Mouse (Mus musculus) CH12.LX (cell line): ENCODE results near the gene Sh3bp5.

Source experiments
- CHD1 ChIP-seq: IDR thresholded peaks from 2 replicates; pipeline ENCODE4 v1.6.1; 2012; ENCODE audit warnings: low read depth, low read length, improper control_type of control experiment, inconsistent platforms
- CHD2 ChIP-seq: IDR thresholded peaks from 2 replicates; pipeline ENCODE4 v1.6.1; 2011; ENCODE audit warnings: low read length, improper control_type of control experiment
- CTCF ChIP-seq, 2 experiments: IDR thresholded peaks in 1 of 2; conservative IDR thresholded peaks in 1 of 2; 2 replicates each; pipeline ENCODE4 v1.5.1; 2011 to 2012; ENCODE audit warnings: low read depth in 2 of 2, low read length in 2 of 2, improper control_type of control experiment in 1 of 2, inconsistent platforms in 1 of 2, mild to moderate bottlenecking in 1 of 2, moderate library complexity in 1 of 2
- ELF1 ChIP-seq: IDR thresholded peaks from 2 replicates; pipeline ENCODE4 v1.6.1; 2014; ENCODE audit warnings: low read depth, mild to moderate bottlenecking, inconsistent platforms, low read length, improper control_type of control experiment
- MAX ChIP-seq: IDR thresholded peaks from 2 replicates; pipeline ENCODE4 v1.6.1; 2011; ENCODE audit warnings: low read length, improper control_type of control experiment
- MEF2A ChIP-seq: IDR thresholded peaks from 2 replicates; pipeline ENCODE4 v1.6.1; 2014; ENCODE audit warnings: low read depth, mild to moderate bottlenecking, inconsistent platforms, low read length, improper control_type of control experiment, borderline replicate concordance
- MXI1 ChIP-seq: IDR thresholded peaks from 2 replicates; pipeline ENCODE4 v1.6.1; 2011; ENCODE audit warnings: mild to moderate bottlenecking, low read depth, low read length, improper control_type of control experiment
- NELFE ChIP-seq: IDR thresholded peaks from 2 replicates; pipeline ENCODE4 v1.6.1; 2011; ENCODE audit warnings: low read depth, low read length, improper control_type of control experiment
- POLR2A ChIP-seq: IDR thresholded peaks from 2 replicates; pipeline ENCODE4 v1.6.1; 2011; ENCODE audit warnings: low read depth, mild to moderate bottlenecking, improper control_type of control experiment, low read length
- POLR2AphosphoS2 ChIP-seq: IDR thresholded peaks from 2 replicates; pipeline ENCODE4 v1.6.1; 2011; ENCODE audit warnings: low read depth, low read length, improper control_type of control experiment
- UBTF ChIP-seq: IDR thresholded peaks from 2 replicates; pipeline ENCODE4 v1.6.1; 2012; ENCODE audit warnings: low read depth, mild to moderate bottlenecking, inconsistent platforms, low read length, improper control_type of control experiment, moderate library complexity
- ZC3H11A ChIP-seq: IDR thresholded peaks from 2 replicates; pipeline ENCODE4 v1.6.1; 2012; ENCODE audit warnings: low read depth, mild to moderate bottlenecking, inconsistent platforms, low read length, improper control_type of control experiment

GRCm38 (mm10) chr14:31392873-31393545, 42.9 kb downstream of the Sh3bp5 start:
- TF ChIP-seq CTCF (conservative IDR thresholded peaks at IDR 0.05 in 1 of 2, IDR thresholded peaks at IDR 0.05 in 1 of 2; ENCODE audit: low read depth in 2 of 2, low read length in 2 of 2) (no peak), CHD1 (no peak), NELFE (no peak), POLR2A (no peak), MXI1 (no peak), CHD2 (no peak), POLR2AphosphoS2 (no peak), MAX (no peak), ELF1 (no peak), MEF2A (no peak), UBTF (no peak), ZC3H11A (no peak)
